Mouse (Mus musculus) kidney, adult 2 months (tissue): Measurements from ENCODE around the gene Mettl16.
A peak's percentile ranks its signal among the peaks of the same experiment; 100 is the strongest.

Experiments
- CTCF ChIP-seq: fragments of 200-500 bp; conservative IDR thresholded peaks from 2 replicates; pipeline ENCODE4 v1.5.1; 2011; ENCODE audit warnings: low read depth, mild to moderate bottlenecking, control low read depth, low read length, moderate library complexity, mixed read lengths; ENCODE audit not compliant: insufficient read depth, insufficient read length
- POLR2A ChIP-seq: fragments of 200-500 bp; IDR thresholded peaks from one replicate; pipeline ENCODE4 v1.6.1; 2011; ENCODE audit warnings: low read depth, low read length, control low read depth

DNA sequence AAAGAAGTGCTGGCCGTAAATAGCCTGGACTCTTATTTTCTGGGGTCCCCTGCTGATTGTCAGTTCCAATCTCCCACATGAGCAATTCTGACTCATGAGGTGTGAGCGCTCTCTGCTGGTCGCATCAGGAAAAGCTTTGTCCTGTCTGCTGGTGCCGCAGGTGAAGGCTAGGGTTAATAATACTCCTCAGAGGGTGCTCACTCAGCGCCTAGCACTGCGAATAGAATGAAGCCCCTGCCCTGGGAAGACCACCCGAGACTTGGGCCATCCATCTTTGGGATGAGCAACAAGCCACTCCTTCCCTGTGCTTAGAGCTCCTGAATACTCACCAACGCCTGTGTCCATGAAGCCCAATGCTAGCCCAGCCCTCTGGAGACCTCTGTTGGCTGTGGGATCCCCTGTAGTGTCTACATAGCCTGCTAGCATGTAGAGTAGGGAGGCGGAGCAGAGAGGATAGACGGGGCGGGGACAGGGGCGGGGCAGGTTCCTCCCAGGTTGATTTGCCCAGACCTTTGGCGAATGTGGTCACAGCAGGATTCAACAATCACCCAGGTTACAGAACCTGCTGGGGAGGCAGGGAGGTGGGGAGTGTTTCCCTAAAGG lies 77.4 kb downstream of the Mettl16 start:
- TF ChIP-seq CTCF (peak; percentile 89), POLR2A (no peak)
